Mouse (Mus musculus): ENCODE data around the gene Ccdc157. TPM values are rescaled to one million over a fixed set of nuclear protein-coding genes. Genes with fewer than 3 reads are reported as not detected.
"Not testable (repeated sequence)": the region's sequence is repeated elsewhere in the genome, so short reads cannot be mapped to it uniquely, and the experiment has no call there.

The Ccdc157 gene
- polyA plus RNA-seq, 1 experiment from 2014 or later: 6.6 TPM

- ATAC-seq (ENCODE audit: insufficient read depth): no peak
- no peak for TF ChIP-seq CTCF (IDR thresholded peaks at IDR 0.05; ENCODE audit: low read depth)
- Histone ChIP-seq H3K9ac (no peak overlapping the region; the same call in 1 of the 2 replicates), H3K4me1 (ENCODE audit: insufficient read depth) (peaks cover 3% of the 10 kb centered on the region; the same call in 1 of the 2 replicates), H3K27ac (ENCODE audit: low read depth) (no peak overlapping the region), H3K36me3 (ENCODE audit: insufficient read depth) (no peaks in the 10 kb centered on the region), H3K27me3 (ENCODE audit: insufficient read depth, low read length) (peaks cover 12% of the 10 kb centered on the region), H3K4me3 (ENCODE audit: low read depth, low read length) (no peak overlapping the region), H3K4me2 (no peak overlapping the region), H3K9me3 (ENCODE audit: low read depth, low read length) (no peaks in the 10 kb centered on the region)
- WGBS: 63% methylated on average over 6 of the region's 6 CpGs
- no peak for DNase-seq
These were observed 46.1 kb downstream of the Ccdc157 start for GRCm38 (mm10) chr11:4113970-4114369.

- Histone ChIP-seq H3K36me3 (ENCODE audit: insufficient read depth) (no peaks in the 10 kb centered on the region), H3K9me3 (ENCODE audit: low read depth, low read length) (no peaks in the 10 kb centered on the region), H3K4me1 (ENCODE audit: insufficient read depth) (peaks cover 3% of the 10 kb centered on the region; the same call in 1 of the 2 replicates), H3K9ac (no peak overlapping the region), H3K27me3 (ENCODE audit: insufficient read depth, low read length) (peaks cover 11% of the 10 kb centered on the region; the same call in 1 of the 2 replicates), H3K4me2 (no peak overlapping the region), H3K4me3 (ENCODE audit: low read depth, low read length) (no peak overlapping the region), H3K27ac (ENCODE audit: low read depth) (no peak overlapping the region)
- WGBS: 84% methylated on average over 4 of the region's 4 CpGs
- no peak for TF ChIP-seq CTCF (IDR thresholded peaks at IDR 0.05; ENCODE audit: low read depth)
- DNase-seq: no peak
- no peak for ATAC-seq (ENCODE audit: insufficient read depth)
These were observed 46.6 kb downstream of the Ccdc157 start for GRCm38 (mm10) chr11:4113496-4113895.

- Histone ChIP-seq H3K36me3 (ENCODE audit: insufficient read depth) (no peaks in the 10 kb centered on the region), H3K9me3 (ENCODE audit: low read depth, low read length) (no peaks in the 10 kb centered on the region), H3K4me2 (no peak overlapping the region), H3K4me3 (ENCODE audit: low read depth, low read length) (no peak overlapping the region), H3K27ac (ENCODE audit: low read depth) (no peak overlapping the region), H3K4me1 (ENCODE audit: insufficient read depth) (no peaks in the 10 kb centered on the region), H3K27me3 (ENCODE audit: insufficient read depth, low read length) (peaks cover 5% of the 10 kb centered on the region; the same call in 1 of the 2 replicates), H3K9ac (no peak overlapping the region)
- no peak for TF ChIP-seq CTCF (IDR thresholded peaks at IDR 0.05; ENCODE audit: low read depth)
- ATAC-seq (ENCODE audit: insufficient read depth): no peak
- 79% methylated on average over 6 of the region's 6 CpGs for WGBS
- DNase-seq: no peak
These were observed 47.2 kb downstream of the Ccdc157 start for GRCm38 (mm10) chr11:4112861-4113260.

GRCm38 (mm10) chr11:4112033-4112432 lies 48.1 kb downstream of the Ccdc157 start:
- TF ChIP-seq CTCF (IDR thresholded peaks at IDR 0.05; ENCODE audit: low read depth): no peak
- Histone ChIP-seq H3K4me3 (ENCODE audit: low read depth, low read length) (no peak overlapping the region), H3K9ac (no peak overlapping the region), H3K9me3 (ENCODE audit: low read depth, low read length) (no peaks in the 10 kb centered on the region), H3K27ac (ENCODE audit: low read depth) (no peak overlapping the region), H3K4me2 (no peak overlapping the region), H3K36me3 (ENCODE audit: insufficient read depth) (no peaks in the 10 kb centered on the region), H3K27me3 (ENCODE audit: insufficient read depth, low read length) (no peaks in the 10 kb centered on the region; the same call in 1 of the 2 replicates), H3K4me1 (ENCODE audit: insufficient read depth) (no peaks in the 10 kb centered on the region)
- 85% methylated on average over 4 of the region's 4 CpGs for WGBS
- ATAC-seq (ENCODE audit: insufficient read depth) (no peak), DNase-seq (no peak)

- H3K9ac ChIP-seq: no peak overlapping the region
- whole genome bisulfite sequencing: 73% methylated on average over 7 of the region's 7 CpGs
- ATAC-seq (ENCODE audit: insufficient read depth): no peak
- no peak for DNase-seq
- no peaks in the 10 kb centered on the region for H3K27me3 ChIP-seq (ENCODE audit: insufficient read depth, low read length)
- H3K27ac ChIP-seq (ENCODE audit: low read depth): no peak overlapping the region
- TF ChIP-seq CTCF (IDR thresholded peaks at IDR 0.05; ENCODE audit: low read depth): no peak
- no peak overlapping the region for H3K4me3 ChIP-seq (ENCODE audit: low read depth, low read length)
- H3K36me3 ChIP-seq (ENCODE audit: insufficient read depth): no peaks in the 10 kb centered on the region
- H3K4me2 ChIP-seq: no peak overlapping the region
- H3K4me1 ChIP-seq (ENCODE audit: insufficient read depth): no peaks in the 10 kb centered on the region
- no peaks in the 10 kb centered on the region for H3K9me3 ChIP-seq (ENCODE audit: low read depth, low read length)
These were observed 51.4 kb downstream of the Ccdc157 start for GRCm38 (mm10) chr11:4108691-4109090.

- not testable (repeated sequence) for H3K4me3 ChIP-seq (ENCODE audit: low read depth, low read length); DNase-seq; H3K9me3 ChIP-seq (ENCODE audit: low read depth, low read length); H3K27ac ChIP-seq (ENCODE audit: low read depth); H3K4me1 ChIP-seq (ENCODE audit: insufficient read depth); ATAC-seq (ENCODE audit: insufficient read depth); H3K4me2 ChIP-seq; H3K36me3 ChIP-seq (ENCODE audit: insufficient read depth); H3K9ac ChIP-seq; H3K27me3 ChIP-seq (ENCODE audit: insufficient read depth, low read length)
- WGBS: 91% methylated on average over 6 of the region's 6 CpGs
These were observed 52.2 kb downstream of the Ccdc157 start for GRCm38 (mm10) chr11:4107901-4108300.

- ATAC-seq (ENCODE audit: insufficient read depth): no peak
These were observed 54.6 kb downstream of the Ccdc157 start for GRCm38 (mm10) chr11:4105444-4105843.

GRCm38 (mm10) chr11:4104989-4105388 lies 55.1 kb downstream of the Ccdc157 start:
- no peak overlapping the region for H3K9ac ChIP-seq
- no peak overlapping the region for H3K27ac ChIP-seq (ENCODE audit: low read depth)
- no peaks in the 10 kb centered on the region for H3K36me3 ChIP-seq (ENCODE audit: insufficient read depth)
- H3K4me1 ChIP-seq (ENCODE audit: insufficient read depth): no peaks in the 10 kb centered on the region
- no peak overlapping the region for H3K4me3 ChIP-seq (ENCODE audit: low read depth, low read length)
- TF ChIP-seq CTCF (IDR thresholded peaks at IDR 0.05; ENCODE audit: low read depth): no peak
- no peaks in the 10 kb centered on the region for H3K9me3 ChIP-seq (ENCODE audit: low read depth, low read length)
- no peak for DNase-seq
- ATAC-seq (ENCODE audit: insufficient read depth): no peak
- 84% methylated on average over 5 of the region's 5 CpGs for WGBS
- H3K4me2 ChIP-seq: no peak overlapping the region
- no peaks in the 10 kb centered on the region for H3K27me3 ChIP-seq (ENCODE audit: insufficient read depth, low read length)

More at GRCm38 (mm10) chr11:4105444-4105843, 54.6 kb downstream of the Ccdc157 start:
- no peaks in the 10 kb centered on the region for H3K4me1 ChIP-seq (ENCODE audit: insufficient read depth)
- no peak overlapping the region for H3K4me2 ChIP-seq
- H3K4me3 ChIP-seq (ENCODE audit: low read depth, low read length): no peak overlapping the region
- H3K27ac ChIP-seq (ENCODE audit: low read depth): no peak overlapping the region
- DNase-seq: no peak
- no peaks in the 10 kb centered on the region for H3K9me3 ChIP-seq (ENCODE audit: low read depth, low read length)
- TF ChIP-seq CTCF (IDR thresholded peaks at IDR 0.05; ENCODE audit: low read depth): no peak
- 71% methylated on average over 6 of the region's 6 CpGs for WGBS
- H3K27me3 ChIP-seq (ENCODE audit: insufficient read depth, low read length): no peaks in the 10 kb centered on the region
- H3K9ac ChIP-seq: no peak overlapping the region
- H3K36me3 ChIP-seq (ENCODE audit: insufficient read depth): no peaks in the 10 kb centered on the region

Data from lung, embryonic 14.5 days (tissue).